Mouse (Mus musculus) left cerebral cortex, postnatal 10 days (tissue): ENCODE results near the gene Trpm3. TPM values are rescaled to one million over a fixed set of nuclear protein-coding genes. Genes with fewer than 3 reads are reported as not detected.
A peak's percentile ranks its signal among the peaks of the same experiment; 100 is the strongest.

Experiments
- DNase-seq, 2 experiments: peaks; one replicate each; pipeline ENCODE4 v3.0.0; 2021 to 2022; ENCODE audit warnings: low spot score in 2 of 2, mixed read lengths in 1 of 2; ENCODE audit errors: extremely low spot score in 1 of 2
- intact Hi-C: fragments of 180-260 bp; cut with DNase I; formaldehyde crosslinking; loops from one replicate; pipeline ENCODE4 v1.15.1; 2025
- total RNA-seq, 2 experiments: library from RNA; stranded (reverse); gene quantifications; 2 replicates each; pipeline ENCODE4 v1.2.3; 2021

Gene Trpm3
- total RNA-seq, 2 experiments from 2014 or later, result 63.0 to 67.9 TPM

GRCm38 (mm10) chr19:22692553-22692952, 553.7 kb downstream of the Trpm3 start:
- DNase-seq, result no peak
- intact Hi-C loops, result no loop called here

GRCm38 (mm10) chr19:22692956-22693355, 554.1 kb downstream of the Trpm3 start:
- intact Hi-C loops, result no loop called here
- no peak for DNase-seq

GRCm38 (mm10) chr19:22695423-22695822, 556.6 kb downstream of the Trpm3 start:
- no peak for DNase-seq
- intact Hi-C loops, result no loop called here

- DNase-seq, result no peak
- intact Hi-C loops, result no loop called here
Measured at GRCm38 (mm10) chr19:22698737-22699136, 559.9 kb downstream of the Trpm3 start.

GRCm38 (mm10) chr19:22700871-22701651, 562.2 kb downstream of the Trpm3 start:
- DNase-seq, result peak in 1 of 2 experiments; percentile 20
- intact Hi-C loops, result no loop called here

GRCm38 (mm10) chr19:22703876-22704275, 565.0 kb downstream of the Trpm3 start:
- DNase-seq, result no peak
- intact Hi-C loops, result no loop called here

GRCm38 (mm10) chr19:22705414-22705813, 566.6 kb downstream of the Trpm3 start:
- intact Hi-C loops, result no loop called here
- no peak for DNase-seq

GRCm38 (mm10) chr19:22719027-22719426, 580.2 kb downstream of the Trpm3 start:
- peak in 1 of 2 experiments; percentile 30 for DNase-seq
- intact Hi-C loops, result no loop called here

GRCm38 (mm10) chr19:22729846-22730245, 591.0 kb downstream of the Trpm3 start:
- no peak for DNase-seq
- intact Hi-C loops, result no loop called here

- intact Hi-C loops, result no loop called here
- no peak for DNase-seq
Measured at GRCm38 (mm10) chr19:22730971-22731370, 592.1 kb downstream of the Trpm3 start.

GRCm38 (mm10) chr19:22736870-22737269, 598.0 kb downstream of the Trpm3 start:
- no peak for DNase-seq
- intact Hi-C loops, result no loop called here

GRCm38 (mm10) chr19:22739240-22739639, 600.4 kb downstream of the Trpm3 start:
- intact Hi-C loops, result no loop called here
- no peak for DNase-seq

- DNase-seq, result peak; percentile 27 to 30
- intact Hi-C loops, result no loop called here
Measured at GRCm38 (mm10) chr19:22753311-22753809, 614.5 kb downstream of the Trpm3 start.

- intact Hi-C loops, result no loop called here
- DNase-seq, result no peak
Measured at GRCm38 (mm10) chr19:22754071-22754470, 615.2 kb downstream of the Trpm3 start.

GRCm38 (mm10) chr19:22754498-22754897, 615.7 kb downstream of the Trpm3 start:
- intact Hi-C loops, result no loop called here
- DNase-seq, result no peak

- DNase-seq, result no peak
- intact Hi-C loops, result no loop called here
Measured at GRCm38 (mm10) chr19:22758496-22758895, 619.6 kb downstream of the Trpm3 start.

GRCm38 (mm10) chr19:22768242-22768641, 629.4 kb downstream of the Trpm3 start:
- intact Hi-C loops, result no loop called here
- no peak for DNase-seq

GRCm38 (mm10) chr19:22775191-22775695, 636.4 kb downstream of the Trpm3 start:
- intact Hi-C loops, result loop anchor here (5.0 kb wide), 1 partner anchor 107 kb away; no protein-coding TSS in a partner anchor
- no peak for DNase-seq

GRCm38 (mm10) chr19:22780192-22780843, 641.5 kb downstream of the Trpm3 start:
- DNase-seq, result peak in 1 of 2 experiments; percentile 24
- intact Hi-C loops, result no loop called here

- peak in 1 of 2 experiments; percentile 7 for DNase-seq
- intact Hi-C loops, result no loop called here
Measured at GRCm38 (mm10) chr19:22781579-22781978, 642.7 kb downstream of the Trpm3 start.
